Mouse (Mus musculus): ENCODE results near the gene Fsip1. TPM values are rescaled to one million over a fixed set of nuclear protein-coding genes. Genes with fewer than 3 reads are reported as not detected.

The Fsip1 gene
- polyA plus RNA-seq, 1 experiment, result 3.1 TPM

GRCm38 (mm10) chr2:118111488-118112131, 145.2 kb downstream of the Fsip1 start, which contains the start of gene Thbs1:
Gene Thbs1, plus strand, starts transcription at chr2:118111876.
- peak within 1 kb of the TSS; percentile 32 for H3K9ac ChIP-seq (ENCODE audit: low read depth, poor library complexity, severe bottlenecking)
- TF ChIP-seq EP300 (IDR thresholded peaks at IDR 0.05; ENCODE audit: insufficient read depth, low read depth, low read length) (no peak), POLR2A (IDR thresholded peaks at IDR 0.05; ENCODE audit: insufficient read depth, low read length) (no peak), CTCF (IDR thresholded peaks at IDR 0.05; ENCODE audit: low read depth, low read length) (no peak)
- H3K4me1 ChIP-seq (ENCODE audit: control insufficient read depth, insufficient read depth, low read length), result no peaks in the 10 kb centered on the region
- no peaks in the 10 kb centered on the region for H3K36me3 ChIP-seq (ENCODE audit: control insufficient read depth, insufficient read depth, low read length, poor library complexity, severe bottlenecking)
- H3K27ac ChIP-seq (ENCODE audit: insufficient read depth, low read length), result no peak within 1 kb of the TSS
- H3K27me3 ChIP-seq (ENCODE audit: control insufficient read depth, insufficient read depth, low read length, poor library complexity, severe bottlenecking), result peaks cover 5% of the 10 kb centered on the region; the same call in 1 of the 2 replicates
- H3K4me3 ChIP-seq (ENCODE audit: low read depth, low read length), result peak within 1 kb of the TSS; percentile 65
- peaks cover 5% of the 10 kb centered on the region; the same call in 1 of the 2 replicates for H3K9me3 ChIP-seq (replicated peaks; ENCODE audit: control insufficient read depth, insufficient read depth, low read length, poor library complexity, severe bottlenecking)

DNA sequence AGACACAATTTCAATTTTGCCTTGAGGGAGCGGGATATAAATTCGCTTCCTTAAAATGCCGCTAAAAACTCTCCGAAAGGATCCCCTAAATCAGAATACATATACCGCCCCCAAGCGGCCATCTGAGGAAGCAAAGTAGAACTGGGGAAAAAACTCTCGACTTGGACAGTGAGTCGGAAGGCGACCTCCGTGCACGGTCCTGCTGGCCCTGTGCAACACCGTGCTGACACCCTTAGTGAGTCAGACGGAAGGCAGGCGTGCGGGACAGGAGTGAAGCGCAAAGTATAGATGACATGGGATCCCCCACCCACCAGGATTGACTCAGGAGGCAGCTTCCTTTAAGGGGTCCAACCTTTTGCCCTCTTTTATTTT, 145.7 kb downstream of the Fsip1 start:
- Histone ChIP-seq H3K27me3 (ENCODE audit: control insufficient read depth, insufficient read depth, low read length, poor library complexity, severe bottlenecking) (peaks cover 6% of the 10 kb centered on the region), H3K9ac (ENCODE audit: low read depth, poor library complexity, severe bottlenecking) (peak overlapping the region; percentile 32; the same call in 1 of the 2 replicates), H3K4me3 (ENCODE audit: low read depth, low read length) (peak overlapping the region; percentile 65), H3K4me1 (ENCODE audit: control insufficient read depth, insufficient read depth, low read length) (no peaks in the 10 kb centered on the region), H3K9me3 (replicated peaks; ENCODE audit: control insufficient read depth, insufficient read depth, low read length, poor library complexity, severe bottlenecking) (peaks cover 5% of the 10 kb centered on the region; the same call in 1 of the 2 replicates), H3K36me3 (ENCODE audit: control insufficient read depth, insufficient read depth, low read length, poor library complexity, severe bottlenecking) (no peaks in the 10 kb centered on the region), H3K27ac (ENCODE audit: insufficient read depth, low read length) (no peak overlapping the region)
- TF ChIP-seq POLR2A (IDR thresholded peaks at IDR 0.05; ENCODE audit: insufficient read depth, low read length), result no peak
- peak; percentile 33 for TF ChIP-seq CTCF (IDR thresholded peaks at IDR 0.05; ENCODE audit: low read depth, low read length)

GRCm38 (mm10) chr2:118110225-118110915, 146.4 kb downstream of the Fsip1 start:
- Histone ChIP-seq H3K9ac (ENCODE audit: low read depth, poor library complexity, severe bottlenecking) (no peak overlapping the region), H3K9me3 (replicated peaks; ENCODE audit: control insufficient read depth, insufficient read depth, low read length, poor library complexity, severe bottlenecking) (peaks cover 5% of the 10 kb centered on the region; the same call in 1 of the 2 replicates), H3K27ac (ENCODE audit: insufficient read depth, low read length) (no peak overlapping the region), H3K36me3 (ENCODE audit: control insufficient read depth, insufficient read depth, low read length, poor library complexity, severe bottlenecking) (no peaks in the 10 kb centered on the region), H3K27me3 (ENCODE audit: control insufficient read depth, insufficient read depth, low read length, poor library complexity, severe bottlenecking) (peaks cover 6% of the 10 kb centered on the region), H3K4me3 (ENCODE audit: low read depth, low read length) (peak overlapping the region; percentile 35; the same call in 1 of the 2 replicates), H3K4me1 (ENCODE audit: control insufficient read depth, insufficient read depth, low read length) (no peaks in the 10 kb centered on the region)
- TF ChIP-seq EP300 (IDR thresholded peaks at IDR 0.05; ENCODE audit: insufficient read depth, low read depth, low read length), result no peak
- no peak for TF ChIP-seq CTCF (IDR thresholded peaks at IDR 0.05; ENCODE audit: low read depth, low read length)
- TF ChIP-seq POLR2A (IDR thresholded peaks at IDR 0.05; ENCODE audit: insufficient read depth, low read length), result no peak

- Histone ChIP-seq H3K36me3 (ENCODE audit: control insufficient read depth, insufficient read depth, low read length, poor library complexity, severe bottlenecking) (no peaks in the 10 kb centered on the region), H3K9ac (ENCODE audit: low read depth, poor library complexity, severe bottlenecking) (no peak overlapping the region), H3K4me1 (ENCODE audit: control insufficient read depth, insufficient read depth, low read length) (no peaks in the 10 kb centered on the region), H3K4me3 (ENCODE audit: low read depth, low read length) (no peak overlapping the region), H3K9me3 (replicated peaks; ENCODE audit: control insufficient read depth, insufficient read depth, low read length, poor library complexity, severe bottlenecking) (no peaks in the 10 kb centered on the region), H3K27me3 (ENCODE audit: control insufficient read depth, insufficient read depth, low read length, poor library complexity, severe bottlenecking) (peaks cover 2% of the 10 kb centered on the region; the same call in 1 of the 2 replicates), H3K27ac (ENCODE audit: insufficient read depth, low read length) (no peak overlapping the region)
- TF ChIP-seq EP300 (IDR thresholded peaks at IDR 0.05; ENCODE audit: insufficient read depth, low read depth, low read length), result no peak
- no peak for TF ChIP-seq POLR2A (IDR thresholded peaks at IDR 0.05; ENCODE audit: insufficient read depth, low read length)
- no peak for TF ChIP-seq CTCF (IDR thresholded peaks at IDR 0.05; ENCODE audit: low read depth, low read length)
Observed at GRCm38 (mm10) chr2:118102169-118102568, 154.6 kb downstream of the Fsip1 start.

- TF ChIP-seq EP300 (IDR thresholded peaks at IDR 0.05; ENCODE audit: insufficient read depth, low read depth, low read length), result no peak
- TF ChIP-seq POLR2A (IDR thresholded peaks at IDR 0.05; ENCODE audit: insufficient read depth, low read length), result no peak
- no peak for TF ChIP-seq CTCF (IDR thresholded peaks at IDR 0.05; ENCODE audit: low read depth, low read length)
- Histone ChIP-seq H3K27me3 (ENCODE audit: control insufficient read depth, insufficient read depth, low read length, poor library complexity, severe bottlenecking) (no peaks in the 10 kb centered on the region), H3K27ac (ENCODE audit: insufficient read depth, low read length) (no peak overlapping the region), H3K4me3 (ENCODE audit: low read depth, low read length) (no peak overlapping the region), H3K9ac (ENCODE audit: low read depth, poor library complexity, severe bottlenecking) (no peak overlapping the region), H3K4me1 (ENCODE audit: control insufficient read depth, insufficient read depth, low read length) (no peaks in the 10 kb centered on the region), H3K9me3 (replicated peaks; ENCODE audit: control insufficient read depth, insufficient read depth, low read length, poor library complexity, severe bottlenecking) (no peaks in the 10 kb centered on the region), H3K36me3 (ENCODE audit: control insufficient read depth, insufficient read depth, low read length, poor library complexity, severe bottlenecking) (no peaks in the 10 kb centered on the region)
Observed at GRCm38 (mm10) chr2:118099104-118099503, 157.7 kb downstream of the Fsip1 start.

GRCm38 (mm10) chr2:118091226-118091625, 165.5 kb downstream of the Fsip1 start:
- Histone ChIP-seq H3K9ac (ENCODE audit: low read depth, poor library complexity, severe bottlenecking) (no peak overlapping the region), H3K27me3 (ENCODE audit: control insufficient read depth, insufficient read depth, low read length, poor library complexity, severe bottlenecking) (no peaks in the 10 kb centered on the region), H3K36me3 (ENCODE audit: control insufficient read depth, insufficient read depth, low read length, poor library complexity, severe bottlenecking) (no peaks in the 10 kb centered on the region), H3K4me1 (ENCODE audit: control insufficient read depth, insufficient read depth, low read length) (no peaks in the 10 kb centered on the region), H3K9me3 (replicated peaks; ENCODE audit: control insufficient read depth, insufficient read depth, low read length, poor library complexity, severe bottlenecking) (no peaks in the 10 kb centered on the region), H3K27ac (ENCODE audit: insufficient read depth, low read length) (no peak overlapping the region), H3K4me3 (ENCODE audit: low read depth, low read length) (no peak overlapping the region)
- TF ChIP-seq EP300 (IDR thresholded peaks at IDR 0.05; ENCODE audit: insufficient read depth, low read depth, low read length), result no peak
- TF ChIP-seq CTCF (IDR thresholded peaks at IDR 0.05; ENCODE audit: low read depth, low read length), result no peak
- TF ChIP-seq POLR2A (IDR thresholded peaks at IDR 0.05; ENCODE audit: insufficient read depth, low read length), result no peak
